Mouse (Mus musculus) brain, embryonic 18.5 days (tissue): ENCODE results near the gene Trafd1.
"Not testable (repeated sequence)": the region's sequence is repeated elsewhere in the genome, so short reads cannot be mapped to it uniquely, and the experiment has no call there.

Source experiments
- DNase-seq: peaks from one replicate; pipeline ENCODE4 v3.0.0-alpha.2; 2012; ENCODE audit warnings: low read depth, low spot score

Gene Trafd1

DNA sequence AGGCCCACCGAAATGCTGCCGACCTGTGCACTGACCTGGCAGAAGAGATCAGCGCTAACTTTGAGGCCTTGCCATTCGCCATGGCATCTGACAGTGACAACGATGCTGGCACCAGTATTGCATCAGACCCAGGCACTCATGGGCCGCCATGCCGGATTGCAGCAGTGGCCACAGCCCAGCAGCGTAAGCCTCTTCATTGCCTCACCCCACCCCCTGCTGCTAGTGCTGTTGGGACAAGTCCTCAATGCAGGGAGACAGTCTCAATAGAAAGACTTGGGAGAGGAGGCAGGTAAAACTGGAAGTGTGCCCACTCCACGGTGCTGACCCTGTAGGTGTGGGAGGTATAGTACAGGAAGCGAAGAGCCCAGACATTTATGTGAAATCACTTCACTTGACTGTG, 53.7 kb downstream of the Trafd1 start:
- DNase-seq, result no peak

DNA sequence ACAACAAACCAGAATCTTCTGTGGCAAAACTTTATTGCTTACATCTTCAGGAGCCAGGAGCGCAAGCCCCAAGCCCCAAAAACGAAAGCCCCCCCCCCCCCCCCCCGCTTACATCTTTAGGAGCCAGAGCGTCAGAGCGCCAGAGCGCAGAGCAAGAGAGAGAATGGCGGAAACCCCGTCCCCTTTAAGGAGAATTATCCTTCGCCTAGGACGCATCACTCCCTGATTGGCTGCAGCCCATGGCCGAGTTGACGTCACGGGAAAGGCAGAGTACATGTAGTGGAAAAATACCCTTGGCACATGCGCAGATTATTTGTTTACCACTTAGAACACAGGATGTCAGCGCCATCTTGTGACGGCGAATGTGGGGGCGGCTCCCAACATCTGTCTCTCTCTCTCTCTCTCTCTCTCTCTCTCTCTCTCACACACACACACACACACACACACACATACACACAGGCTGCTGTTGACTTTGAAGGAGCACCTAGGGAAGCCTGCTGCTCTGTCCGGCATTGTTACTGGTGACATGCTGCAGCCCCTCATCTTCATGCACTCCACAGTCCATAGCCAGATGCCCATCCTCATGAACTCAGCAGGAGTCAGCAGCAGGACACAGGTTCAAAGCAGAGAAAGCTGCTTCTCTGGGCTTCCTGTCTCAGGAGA, 55.1 kb downstream of the Trafd1 start:
- DNase-seq, result not testable (repeated sequence)

DNA sequence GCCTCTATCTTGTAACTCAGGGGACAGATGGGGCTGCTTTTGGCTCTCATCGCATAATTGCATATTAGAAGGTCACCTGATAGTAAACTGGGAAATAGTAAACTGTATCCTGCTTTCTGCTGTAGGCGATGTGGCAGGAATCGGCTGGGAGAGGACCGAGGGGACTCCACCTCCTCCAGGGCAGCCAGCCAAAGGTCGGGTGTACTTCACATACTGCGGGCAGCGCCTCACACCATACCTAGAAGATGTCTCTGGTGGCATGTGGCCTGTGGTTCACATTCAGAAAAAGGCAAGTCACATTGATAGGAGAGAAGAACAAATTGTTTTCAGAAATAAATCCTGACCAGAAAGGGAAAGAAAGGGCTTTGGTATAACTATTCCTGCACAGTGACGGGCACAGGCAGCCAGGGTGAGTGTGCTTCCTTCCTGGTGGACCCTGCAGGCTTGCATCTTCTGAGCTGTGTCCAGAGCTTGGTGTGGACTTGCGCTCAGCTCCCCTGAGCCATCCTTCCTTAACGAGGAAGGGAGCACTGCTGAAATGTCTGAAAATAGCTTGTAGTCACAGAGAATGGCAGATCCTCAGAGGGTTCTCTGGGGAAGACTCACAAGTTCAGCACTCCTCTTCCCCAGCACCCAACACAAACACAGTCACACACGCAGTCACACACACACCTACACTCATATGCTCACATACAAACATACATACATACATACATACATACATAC, 55.9 kb downstream of the Trafd1 start:
- no peak for DNase-seq

DNA sequence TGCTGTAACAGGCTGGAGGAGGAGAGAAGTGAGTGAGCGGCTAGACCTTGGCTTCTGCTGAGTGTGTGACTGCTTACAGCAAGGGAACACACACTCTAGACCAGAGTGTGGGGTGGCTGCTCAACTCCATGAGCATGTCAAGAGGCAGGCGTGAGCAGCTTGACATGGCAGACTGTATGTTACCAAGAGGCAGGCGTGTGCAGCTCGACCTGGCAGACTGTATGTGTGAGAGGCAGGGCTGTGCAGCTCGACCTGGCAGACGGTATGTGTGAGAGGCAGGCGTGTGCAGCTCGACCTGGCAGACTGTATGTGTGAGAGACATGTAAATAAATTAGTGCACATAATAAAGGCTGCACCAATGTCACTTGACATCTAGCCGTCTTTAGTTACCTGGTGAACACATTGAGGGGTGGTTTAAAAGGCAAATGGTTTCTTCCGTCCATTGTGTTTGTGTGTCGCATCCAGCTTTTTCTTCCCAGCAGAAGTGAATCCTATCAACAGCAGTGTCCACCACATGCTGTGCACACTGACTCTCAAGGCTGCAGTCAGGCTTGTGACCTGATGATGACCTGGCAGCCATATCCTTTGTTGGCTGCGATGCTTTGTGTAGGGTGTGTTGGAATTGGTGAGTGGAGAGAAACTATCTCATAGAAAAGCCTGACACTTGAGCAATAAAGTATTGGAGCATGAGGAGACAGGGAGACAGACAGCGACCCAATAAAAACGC, 59.2 kb downstream of the Trafd1 start:
- DNase-seq, result no peak
